Mouse (Mus musculus): Measurements from ENCODE around the gene Crmp1.

Crmp1 gene

GRCm38 (mm10) chr5:37240550-37240949 is 1.2 kb upstream of the Crmp1 start:
- DNase-seq (ENCODE audit: inconsistent ontology term): peak; percentile 52

- DNase-seq (ENCODE audit: inconsistent ontology term): no peak
Observed at GRCm38 (mm10) chr5:37241224-37241623, 516 bp upstream of the Crmp1 start.

- DNase-seq (ENCODE audit: inconsistent ontology term): no peak
Observed at GRCm38 (mm10) chr5:37242360-37243168, 824 bp downstream of the Crmp1 start.

GRCm38 (mm10) chr5:37243169-37243886 is 1.6 kb downstream of the Crmp1 start:
- DNase-seq (ENCODE audit: inconsistent ontology term): peak; percentile 63

GRCm38 (mm10) chr5:37244161-37244560 is 2.4 kb downstream of the Crmp1 start:
- no peak for DNase-seq (ENCODE audit: inconsistent ontology term)

GRCm38 (mm10) chr5:37244666-37245242 is 3.0 kb downstream of the Crmp1 start:
- no peak for DNase-seq (ENCODE audit: inconsistent ontology term)

GRCm38 (mm10) chr5:37245651-37246050 is 3.9 kb downstream of the Crmp1 start:
- DNase-seq (ENCODE audit: inconsistent ontology term): peak; percentile 66

GRCm38 (mm10) chr5:37246138-37246910 is 4.6 kb downstream of the Crmp1 start:
- DNase-seq (ENCODE audit: inconsistent ontology term): no peak

- DNase-seq (ENCODE audit: inconsistent ontology term): no peak
Observed at GRCm38 (mm10) chr5:37247456-37247855, 5.7 kb downstream of the Crmp1 start.

GRCm38 (mm10) chr5:37248870-37249269 is 7.1 kb downstream of the Crmp1 start:
- DNase-seq (ENCODE audit: inconsistent ontology term): no peak

- no peak for DNase-seq (ENCODE audit: inconsistent ontology term)
Observed at GRCm38 (mm10) chr5:37251596-37251995, 9.9 kb downstream of the Crmp1 start.

- no peak for DNase-seq (ENCODE audit: inconsistent ontology term)
Observed at GRCm38 (mm10) chr5:37252101-37252804, 10.5 kb downstream of the Crmp1 start.

- DNase-seq (ENCODE audit: inconsistent ontology term): no peak
Observed at GRCm38 (mm10) chr5:37254523-37254922, 12.8 kb downstream of the Crmp1 start.

GRCm38 (mm10) chr5:37256823-37257222 is 15.1 kb downstream of the Crmp1 start:
- DNase-seq (ENCODE audit: inconsistent ontology term): no peak

GRCm38 (mm10) chr5:37257243-37257642 is 15.5 kb downstream of the Crmp1 start:
- DNase-seq (ENCODE audit: inconsistent ontology term): peak; percentile 30

- no peak for DNase-seq (ENCODE audit: inconsistent ontology term)
Observed at GRCm38 (mm10) chr5:37261734-37262133, 20.0 kb downstream of the Crmp1 start.

- DNase-seq (ENCODE audit: inconsistent ontology term): no peak
Observed at GRCm38 (mm10) chr5:37263816-37264215, 22.1 kb downstream of the Crmp1 start.

GRCm38 (mm10) chr5:37281021-37281420 is 39.3 kb downstream of the Crmp1 start:
- no peak for DNase-seq (ENCODE audit: inconsistent ontology term)

- DNase-seq (ENCODE audit: inconsistent ontology term): peak; percentile 31
Observed at GRCm38 (mm10) chr5:37288374-37288773, 46.6 kb downstream of the Crmp1 start.

GRCm38 (mm10) chr5:37289236-37289635 is 47.5 kb downstream of the Crmp1 start:
- DNase-seq (ENCODE audit: inconsistent ontology term): peak; percentile 15

GRCm38 (mm10) chr5:37290983-37291382 is 49.2 kb downstream of the Crmp1 start:
- no peak for DNase-seq (ENCODE audit: inconsistent ontology term)

Data from Muller cell, postnatal 12 days (primary cell).